Mouse (Mus musculus): Measurements from ENCODE around the gene Myoz2.

Gene Myoz2

GRCm38 (mm10) chr3:123034752-123035151 lies at the start of gene Myoz2:
TSS of gene Myoz2 (minus strand) at chr3:123035015.
- no peak for DNase-seq

DNA sequence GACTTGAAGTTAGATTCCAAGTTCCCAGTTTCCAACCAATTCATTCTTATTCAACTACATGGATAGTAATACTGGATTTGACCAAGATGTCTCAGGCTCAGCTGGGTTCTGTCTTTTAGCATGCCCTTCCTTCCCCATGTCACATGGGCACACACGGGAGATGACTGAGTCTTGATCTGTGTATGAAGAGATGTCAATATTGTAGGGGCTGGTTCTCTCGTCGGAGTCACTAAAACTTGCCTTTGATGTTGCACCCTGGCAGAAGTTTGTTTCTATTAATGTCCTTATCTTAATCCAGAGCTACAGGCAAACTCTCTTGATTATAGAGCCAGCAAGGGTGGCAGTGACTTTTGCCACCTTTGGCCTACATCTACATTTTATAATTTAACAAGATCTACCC lies 46.9 kb upstream of the Myoz2 start:
- DNase-seq: no peak

DNA sequence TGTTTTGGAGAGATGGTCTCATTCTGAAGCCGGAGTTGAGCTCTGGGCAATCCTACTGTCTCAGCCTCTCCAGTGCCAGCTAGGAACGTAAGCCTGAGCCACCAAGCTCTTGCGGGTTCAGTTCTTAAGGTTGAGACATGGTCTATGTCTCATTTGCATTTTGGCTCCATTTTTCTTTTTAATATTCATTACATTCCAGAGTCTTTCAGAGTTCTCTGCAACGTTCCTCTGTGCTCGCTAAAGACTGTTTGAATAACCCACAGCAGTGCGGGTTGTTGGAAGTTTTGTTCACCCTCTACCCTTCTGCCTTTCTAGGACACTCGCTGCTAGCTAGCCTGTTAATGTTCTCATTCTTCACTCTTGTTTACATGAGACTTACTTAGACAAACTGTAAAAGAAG lies 46.1 kb upstream of the Myoz2 start:
- DNase-seq: no peak

GRCm38 (mm10) chr3:123080017-123080725 lies 45.4 kb upstream of the Myoz2 start:
- DNase-seq: no peak

DNA sequence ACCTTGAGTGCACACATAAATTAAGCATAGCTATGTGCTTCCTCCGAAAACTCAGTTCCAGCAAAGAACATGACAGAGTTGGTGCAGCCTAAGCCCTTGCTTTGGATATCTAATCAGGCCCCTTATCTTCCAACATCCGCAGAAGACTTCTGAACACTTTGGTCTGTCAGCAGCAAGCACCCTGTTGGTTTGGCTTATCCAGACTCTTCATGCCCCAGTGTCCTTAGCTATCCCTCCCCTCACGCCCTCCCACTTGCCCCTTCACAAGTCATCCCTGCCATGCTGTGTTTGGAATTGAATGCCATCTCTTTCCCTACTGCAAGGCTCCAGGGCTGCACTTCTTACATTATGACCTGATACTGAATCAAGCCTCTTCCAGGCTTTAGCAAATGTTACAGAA lies 40.9 kb upstream of the Myoz2 start:
- DNase-seq: no peak

DNA sequence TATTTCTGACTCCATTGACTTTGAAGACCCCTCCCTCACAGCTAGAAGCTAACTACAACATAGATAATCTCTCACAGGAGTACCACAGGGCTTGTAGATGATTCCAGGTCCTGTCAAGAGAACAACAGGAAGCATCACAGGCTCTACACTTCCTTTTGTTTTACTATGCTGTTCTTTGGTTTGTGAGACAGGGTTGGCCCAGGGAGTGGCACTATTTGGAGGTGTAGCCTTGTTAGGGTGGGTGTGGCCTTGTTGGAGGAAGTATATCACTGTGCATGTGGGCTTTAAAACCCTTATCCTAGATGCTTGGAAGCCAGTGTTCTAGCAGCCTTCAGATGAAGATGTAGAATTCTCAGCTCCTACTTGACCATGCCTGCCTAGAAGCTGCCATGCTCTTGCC lies 40.2 kb upstream of the Myoz2 start:
- DNase-seq: no peak

GRCm38 (mm10) chr3:123073351-123073750 lies 38.5 kb upstream of the Myoz2 start:
- no peak for DNase-seq

DNA sequence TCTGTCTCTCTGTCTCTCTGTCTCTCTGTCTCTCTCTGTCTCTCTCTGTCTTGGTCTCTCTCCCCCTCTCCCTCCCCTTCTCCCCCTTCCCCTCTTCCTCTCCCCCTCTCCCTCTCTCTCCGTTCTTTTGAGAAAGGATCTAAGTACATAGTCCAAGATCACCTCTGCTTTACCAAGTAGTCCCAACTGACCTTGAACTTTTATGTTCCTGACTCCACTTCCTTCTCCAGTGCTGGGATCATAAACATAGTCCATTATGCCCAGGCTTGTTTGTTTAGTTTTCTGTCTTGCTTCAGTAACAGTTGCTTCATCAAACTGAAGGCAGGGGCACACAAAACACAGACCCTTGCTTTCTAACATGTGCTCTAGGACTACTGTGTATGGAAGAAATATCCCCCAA lies 37.7 kb upstream of the Myoz2 start:
- no peak for DNase-seq

GRCm38 (mm10) chr3:123070996-123071395 lies 36.2 kb upstream of the Myoz2 start:
- DNase-seq: no peak

DNA sequence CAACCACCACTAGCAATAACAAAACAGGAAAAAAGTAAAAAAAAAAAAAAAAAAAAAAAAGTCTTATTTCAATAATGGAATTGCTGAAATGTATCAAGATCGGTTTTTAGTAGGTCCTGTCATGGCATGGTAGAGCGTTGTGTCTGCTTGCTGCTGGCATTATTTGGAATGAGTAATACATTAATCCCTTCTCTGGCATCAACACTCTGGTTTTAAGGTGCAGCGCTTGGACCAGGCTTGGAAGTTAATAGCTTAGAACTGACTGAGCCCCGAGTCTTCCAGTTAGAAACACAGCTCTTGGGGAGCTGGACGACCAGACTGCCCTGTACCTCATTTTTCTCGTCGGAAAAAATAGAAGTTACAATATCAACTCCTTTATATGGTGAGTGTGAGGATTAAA lies 32.0 kb upstream of the Myoz2 start:
- no peak for DNase-seq

- DNase-seq: no peak
Observed at GRCm38 (mm10) chr3:123065466-123065865, 30.7 kb upstream of the Myoz2 start.

DNA sequence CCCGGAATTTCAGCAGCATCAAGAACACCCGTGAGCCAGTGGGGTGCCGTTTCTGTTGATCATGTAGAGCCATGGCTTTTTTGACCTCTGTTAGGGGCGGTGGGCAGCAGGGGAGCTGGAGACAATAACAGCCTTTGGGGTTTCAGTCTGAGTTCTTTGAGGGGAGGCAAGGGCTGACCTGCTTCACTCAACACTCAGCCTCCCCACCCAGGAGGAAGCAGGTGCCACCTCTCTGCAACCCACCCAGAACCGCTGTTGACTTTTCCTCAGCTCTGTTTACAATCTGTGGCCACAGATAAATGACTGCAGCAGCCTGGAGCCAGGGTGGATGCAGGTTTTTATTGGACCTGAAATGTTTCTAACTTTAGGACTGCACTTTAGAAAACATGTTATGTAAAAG lies 29.4 kb upstream of the Myoz2 start:
- DNase-seq: no peak

DNA sequence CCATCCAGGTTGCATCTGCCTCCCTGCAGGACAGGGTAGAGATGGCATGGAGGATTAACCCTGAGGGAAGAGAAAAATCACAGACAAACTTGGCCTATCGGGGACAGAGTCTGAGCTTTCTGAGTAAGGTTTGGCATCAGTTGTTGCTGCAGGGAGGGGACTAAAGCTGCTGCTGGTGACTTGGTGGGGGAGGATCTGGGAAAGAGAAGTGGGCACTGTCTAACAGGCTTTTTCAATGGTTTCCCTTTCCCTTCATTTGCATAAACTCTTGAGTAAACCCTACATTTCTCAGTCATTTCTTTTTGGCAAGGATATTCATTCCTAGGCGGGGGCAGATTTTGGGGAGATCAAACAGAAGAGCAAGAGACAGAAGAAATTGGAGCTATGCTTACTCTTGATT lies 27.1 kb upstream of the Myoz2 start:
- DNase-seq: no peak

DNA sequence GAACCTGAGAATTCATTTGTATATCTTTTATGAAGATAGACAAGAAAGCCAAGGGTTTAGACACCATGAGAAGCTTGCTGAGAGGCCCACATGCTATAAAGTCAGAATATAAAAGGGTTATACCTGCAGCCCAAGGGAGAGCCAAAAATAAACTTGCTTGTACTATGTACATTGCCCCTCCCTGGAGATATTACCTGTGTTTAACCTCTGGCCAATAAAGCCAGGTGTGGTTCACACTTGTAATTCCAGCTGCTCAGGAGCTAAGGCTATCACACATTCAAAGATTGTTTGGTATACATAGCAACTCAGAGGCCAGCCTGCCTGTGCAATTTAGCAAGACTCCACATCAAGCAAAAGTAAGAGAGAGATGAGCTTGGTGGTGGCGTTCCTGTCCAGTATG lies 24.0 kb upstream of the Myoz2 start:
- no peak for DNase-seq

DNA sequence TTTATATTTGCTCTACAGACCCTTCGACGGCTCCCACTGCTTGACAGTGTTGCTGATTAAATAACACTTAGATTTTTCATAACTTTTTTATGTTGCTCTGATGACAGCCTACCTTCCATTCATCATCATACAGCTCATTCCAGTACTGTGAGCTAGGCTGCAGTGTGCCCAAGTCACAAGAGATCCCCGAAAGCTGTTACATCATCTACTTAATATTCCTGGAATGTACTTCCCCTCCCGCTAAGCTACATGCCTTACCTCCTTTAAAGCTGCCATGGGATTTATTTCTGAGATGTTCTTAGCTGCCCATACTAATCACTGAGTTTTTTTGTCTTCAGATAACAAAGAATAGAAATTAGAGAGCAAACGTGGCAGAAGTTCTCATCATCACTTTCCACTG lies 19.4 kb upstream of the Myoz2 start:
- DNase-seq: no peak

DNA sequence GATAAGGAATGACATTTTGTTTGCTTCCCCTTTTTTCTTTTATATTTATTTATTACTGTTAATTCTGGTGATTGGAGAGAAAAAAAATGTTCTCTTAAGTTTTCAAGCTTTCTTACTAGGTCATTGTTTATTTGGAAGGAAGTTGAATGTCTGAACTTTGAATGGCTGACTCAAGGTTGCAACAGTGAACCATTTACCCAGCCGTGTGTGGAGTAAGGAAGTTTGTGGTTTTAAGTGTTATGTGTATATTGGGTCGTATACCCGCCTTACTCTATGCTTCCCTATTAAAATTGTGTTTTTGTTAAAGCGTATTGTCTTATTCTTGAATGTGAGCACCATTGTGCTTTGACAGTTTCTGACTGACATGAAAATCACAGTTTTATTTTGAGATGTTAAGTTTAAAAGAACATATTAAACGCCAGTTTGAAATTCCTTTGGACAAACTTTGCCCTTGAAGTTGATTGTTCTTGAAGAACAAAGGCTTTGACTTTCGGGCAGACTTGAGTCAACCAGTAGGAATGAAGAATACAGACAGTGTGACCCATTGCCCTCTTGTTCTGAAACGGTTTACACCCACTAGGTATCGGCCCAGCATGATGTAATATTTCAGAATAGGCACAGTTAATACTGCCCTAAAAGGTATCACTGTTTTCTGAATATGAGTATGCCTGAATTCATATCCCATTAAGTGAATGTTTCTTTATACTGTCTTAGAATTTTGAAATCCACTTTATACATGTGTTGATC lies 18.6 kb upstream of the Myoz2 start:
- DNase-seq: no peak

DNA sequence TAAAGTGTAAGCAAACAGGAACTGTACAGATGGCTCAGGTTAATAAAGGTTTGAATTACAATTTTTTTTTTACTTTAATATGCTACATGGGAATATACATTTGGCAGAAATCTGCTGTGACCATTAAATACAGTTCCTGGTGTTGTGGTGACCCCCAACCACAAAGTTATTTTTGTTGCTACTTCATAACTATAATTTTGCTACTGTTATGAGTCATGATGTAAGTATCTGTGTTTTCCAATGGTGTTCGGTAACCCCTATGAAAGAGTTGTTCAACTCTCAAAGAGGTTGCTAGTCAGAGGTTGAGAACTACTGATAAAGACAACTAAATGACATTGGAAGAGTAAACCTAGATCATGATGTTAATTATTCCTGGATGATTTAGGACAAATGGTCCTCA lies 7.5 kb upstream of the Myoz2 start:
- DNase-seq: no peak

- no peak for DNase-seq
Observed at GRCm38 (mm10) chr3:123033804-123034203, 1.0 kb downstream of the Myoz2 start.

DNA sequence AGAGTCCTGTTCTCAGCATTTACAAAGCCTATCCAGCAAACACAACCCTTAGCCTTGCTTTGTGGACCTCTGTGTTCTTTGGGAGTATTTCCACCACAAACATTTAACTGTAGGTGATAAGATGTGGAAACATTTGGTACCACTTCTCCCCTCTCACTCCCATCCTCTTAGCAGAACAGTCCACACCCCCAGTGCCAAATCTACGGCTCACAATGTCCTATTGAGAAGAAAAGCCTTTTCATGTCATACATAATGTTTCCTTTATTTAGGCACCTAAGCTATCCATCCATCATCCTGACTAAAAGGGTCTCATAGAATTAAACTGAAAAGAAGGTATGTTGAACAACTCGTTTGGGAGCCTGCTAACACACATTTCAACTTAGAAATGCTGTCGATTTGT lies 9.2 kb downstream of the Myoz2 start:
- DNase-seq: no peak

DNA sequence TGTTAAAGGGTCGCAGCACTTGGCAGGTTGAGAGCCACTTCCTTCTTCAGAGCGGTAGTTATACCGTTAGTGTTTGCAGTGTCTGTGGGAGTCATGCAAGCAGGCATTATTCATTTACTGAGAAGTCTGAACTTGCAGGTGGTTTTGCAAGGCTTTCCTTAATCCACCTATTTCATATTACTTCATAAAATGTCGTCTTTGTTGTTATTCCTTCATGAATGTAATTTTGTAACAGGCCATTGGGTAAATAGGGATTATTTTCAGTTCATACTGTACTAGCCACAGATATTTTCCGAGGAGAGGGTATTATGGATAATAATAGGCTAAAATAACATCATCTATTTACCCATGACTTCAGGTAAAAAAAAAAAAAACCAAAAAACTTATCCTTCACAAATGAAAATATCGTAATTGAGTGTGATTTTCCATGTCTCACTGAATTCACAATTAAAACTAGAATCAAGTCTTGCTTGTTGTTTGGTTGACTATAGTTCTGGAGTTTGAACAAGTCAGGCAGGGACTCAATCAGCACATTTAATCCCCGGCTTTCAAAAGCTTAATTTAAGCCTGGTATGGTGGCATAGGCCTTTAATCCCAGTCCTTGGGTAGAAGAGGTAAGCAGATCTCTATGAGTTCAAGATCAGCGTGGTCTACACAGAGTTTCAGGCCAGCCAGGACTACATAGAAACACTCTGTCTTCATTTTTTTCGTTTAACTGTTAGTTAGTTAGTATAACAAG lies 10.2 kb downstream of the Myoz2 start:
- DNase-seq: no peak

DNA sequence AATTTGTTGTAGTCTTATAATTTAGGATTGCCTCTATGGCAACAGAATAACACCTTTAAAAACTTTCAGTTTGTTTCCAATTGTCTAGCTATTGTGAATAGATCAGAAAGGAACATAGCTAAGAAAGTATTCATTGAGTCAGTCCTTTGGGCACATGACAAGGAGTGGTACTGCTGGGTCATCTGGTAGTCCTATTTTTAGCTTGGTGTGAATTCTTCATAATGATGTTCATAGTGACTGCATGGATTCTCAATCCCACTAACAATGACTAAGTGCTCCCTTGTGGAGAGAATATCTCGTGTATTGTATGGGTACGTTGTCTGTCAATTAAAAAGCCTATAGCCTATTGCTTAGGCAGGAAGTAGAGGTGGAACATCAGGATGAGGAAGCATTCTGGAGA lies 16.0 kb downstream of the Myoz2 start:
- no peak for DNase-seq

- DNase-seq: no peak
Observed at GRCm38 (mm10) chr3:123013476-123013875, 21.3 kb downstream of the Myoz2 start.

DNA sequence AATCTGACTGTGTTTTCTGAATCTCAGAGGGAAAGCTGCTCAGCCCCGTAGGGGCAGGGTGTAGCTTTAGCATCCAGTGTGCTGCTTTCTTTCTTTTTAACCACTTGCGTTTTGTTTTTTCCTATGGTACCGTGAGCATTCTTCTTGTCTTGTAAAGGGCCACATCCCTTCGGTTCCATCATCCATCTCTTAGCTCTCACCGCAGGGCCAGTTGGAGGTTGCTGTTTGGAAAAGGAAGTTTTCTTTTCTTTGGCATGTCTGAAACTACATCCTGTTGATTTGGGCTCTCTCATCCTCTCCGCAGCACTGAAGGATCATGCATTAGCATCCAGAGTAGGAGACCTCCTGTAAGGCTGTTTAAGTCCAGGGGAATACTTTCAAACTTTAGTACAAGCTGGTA lies 25.4 kb downstream of the Myoz2 start:
- DNase-seq: no peak

GRCm38 (mm10) chr3:123007386-123007785 lies 27.4 kb downstream of the Myoz2 start:
- DNase-seq: no peak

Data from B cell, adult 2 months (primary cell).